Mouse (Mus musculus) thymus, adult 2 months (tissue): Measurements from ENCODE around the gene Susd1.

ENCODE experiments used
- CTCF ChIP-seq: fragments of 200-500 bp; IDR thresholded peaks from 2 replicates; pipeline ENCODE4 v1.5.1; 2012; ENCODE audit warnings: mild to moderate bottlenecking, control low read depth, low read length, moderate library complexity, borderline replicate concordance; ENCODE audit not compliant: control insufficient read depth, poor library complexity, insufficient read depth; ENCODE audit errors: extremely low read depth
- POLR2A ChIP-seq: fragments of 200-500 bp; IDR thresholded peaks from 2 replicates; pipeline ENCODE4 v1.6.1; 2012; ENCODE audit warnings: mild to moderate bottlenecking, low read length, control low read depth, moderate library complexity; ENCODE audit not compliant: control insufficient read depth, poor library complexity, insufficient read depth; ENCODE audit errors: extremely low read depth

GRCm38 (mm10) chr4:59457091-59457490, 18.7 kb upstream of the Susd1 start:
- no peak for TF ChIP-seq POLR2A
- no peak for TF ChIP-seq CTCF
